Mouse (Mus musculus) ES-E14 (cell line): ENCODE results near the gene Lgr6.

ENCODE experiments used
- HCFC1 ChIP-seq: IDR thresholded peaks from 2 replicates; pipeline ENCODE4 v1.6.1; 2012; ENCODE audit warnings: low read length, inconsistent platforms, borderline replicate concordance; ENCODE audit not compliant: insufficient read depth
- MAFK ChIP-seq: IDR thresholded peaks from 2 replicates; pipeline ENCODE4 v1.6.1; 2014; ENCODE audit warnings: mild to moderate bottlenecking, low read depth, low read length, inconsistent platforms; ENCODE audit not compliant: insufficient read depth
- ZC3H11A ChIP-seq: IDR thresholded peaks from 2 replicates; pipeline ENCODE4 v1.6.1; 2012; ENCODE audit warnings: low read depth, mild to moderate bottlenecking, inconsistent platforms, low read length, borderline replicate concordance
- ZNF384 ChIP-seq: IDR thresholded peaks from 2 replicates; pipeline ENCODE4 v1.6.1; 2012; ENCODE audit warnings: low read depth, low read length, inconsistent platforms

- TF ChIP-seq ZC3H11A (no peak), ZNF384 (no peak), MAFK (no peak), HCFC1 (no peak)
Observed at GRCm38 (mm10) chr1:135087414-135087813, 17.7 kb downstream of the Lgr6 start.
